Mouse (Mus musculus): ENCODE results near the gene Sorcs3. TPM values are rescaled to one million over a fixed set of nuclear protein-coding genes. Genes with fewer than 3 reads are reported as not detected.

Sorcs3 gene
- polyA plus RNA-seq (2012; rRNA removed; ENCODE audit: low replicate concordance): not detected in 2 replicates

DNA sequence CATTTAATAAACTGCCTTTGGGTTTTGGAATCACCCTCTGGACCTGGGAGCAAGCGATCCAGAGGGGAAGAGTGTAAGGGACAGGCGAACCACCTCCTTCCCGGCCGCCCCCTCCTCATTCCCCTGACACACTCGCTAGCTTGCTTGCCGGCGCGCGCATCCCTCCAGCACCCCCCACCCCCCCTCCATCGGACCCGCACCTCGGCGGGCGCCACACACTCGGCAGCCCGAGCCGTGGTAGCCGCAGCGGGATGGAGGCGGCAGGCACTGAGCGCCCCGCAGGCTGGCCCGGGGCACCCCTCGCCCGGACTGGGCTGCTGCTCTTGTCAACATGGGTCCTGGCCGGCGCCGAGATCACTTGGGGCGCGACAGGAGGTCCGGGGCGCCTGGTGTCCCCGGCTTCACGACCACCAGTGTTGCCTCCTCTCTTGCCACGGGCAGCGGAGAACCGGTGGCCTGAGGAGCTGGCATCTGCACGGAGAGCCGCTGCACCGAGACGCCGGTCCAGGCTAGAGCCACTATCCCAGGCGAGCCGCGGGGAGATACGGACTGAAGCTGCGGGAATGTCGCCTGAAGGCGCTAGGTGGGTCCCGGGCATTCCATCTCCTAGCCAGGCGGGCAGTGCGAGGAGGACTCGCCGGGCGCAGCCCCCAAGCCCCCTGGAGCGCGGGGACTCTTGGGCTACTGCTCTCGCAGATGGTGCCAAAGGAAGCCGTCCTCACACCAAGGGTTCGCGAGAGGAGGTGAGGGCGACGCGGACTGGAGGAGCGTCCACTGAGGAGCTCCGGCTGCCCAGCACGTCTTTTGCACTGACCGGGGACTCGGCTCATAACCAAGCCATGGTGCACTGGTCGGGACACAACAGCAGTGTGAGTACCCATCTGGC is at the start of gene Sorcs3:
Gene Sorcs3, plus strand, starts transcription at position 97 of the 886 bp plus-strand sequence.

